Mouse (Mus musculus) limb, embryonic 13.5 days (tissue): ENCODE measurements around the gene Tro. TPM values are rescaled to one million over a fixed set of nuclear protein-coding genes. Genes with fewer than 3 reads are reported as not detected.
A peak's percentile ranks its signal among the peaks of the same experiment; 100 is the strongest.

Source experiments
- ATAC-seq: fragments of 200-750 bp; cut with Nextera tagmentation; 2 replicates; pipeline ENCODE4 v1.8.0; 2017; ENCODE audit warnings: low read depth, moderate number of reproducible peaks, moderate TSS enrichment; ENCODE audit not compliant: low FRiP score
- H3K27ac ChIP-seq: fragments of 300-500 bp; sonication (generic); 2 replicates; pipeline ENCODE4 v1.5.1; 2015; ENCODE audit warnings: inconsistent platforms, mild to moderate bottlenecking, moderate library complexity
- H3K27me3 ChIP-seq: fragments of 300-500 bp; sonication (generic); 2 replicates; pipeline ENCODE4 v1.6.1; 2015; ENCODE audit warnings: mild to moderate bottlenecking, inconsistent platforms
- H3K36me3 ChIP-seq: fragments of 300-500 bp; sonication (generic); 2 replicates; pipeline ENCODE4 v1.6.1; 2015; ENCODE audit warnings: inconsistent platforms, mild to moderate bottlenecking, moderate library complexity
- H3K4me1 ChIP-seq: fragments of 300-500 bp; sonication (generic); 2 replicates; pipeline ENCODE4 v1.6.1; 2015; ENCODE audit warnings: inconsistent platforms
- H3K4me2 ChIP-seq: fragments of 300-500 bp; sonication (generic); replicated peaks from 2 replicates; pipeline ENCODE4 v1.6.1; 2015; ENCODE audit warnings: inconsistent platforms, mild to moderate bottlenecking, moderate library complexity
- H3K4me3 ChIP-seq: fragments of 300-500 bp; sonication (generic); 2 replicates; pipeline ENCODE4 v1.5.1; 2015; ENCODE audit warnings: moderate library complexity, mild to moderate bottlenecking, inconsistent platforms
- H3K9ac ChIP-seq: fragments of 300-500 bp; sonication (generic); 2 replicates; pipeline ENCODE4 v1.6.1; 2015; ENCODE audit warnings: mild to moderate bottlenecking, inconsistent platforms
- H3K9me3 ChIP-seq: fragments of 300-500 bp; sonication (generic); 2 replicates; pipeline ENCODE4 v1.6.1; 2016; ENCODE audit warnings: inconsistent platforms
- WGBS: fragments of 180-500 bp; shearing (Covaris S2); methylation state at CpG from one replicate; pipeline ENCODE4 v1.1.7; 2015; 5-methylcytosine and 5-hydroxymethylcytosine counted together
- polyA plus RNA-seq: library from polyadenylated mRNA; unstranded; fragments of >200 nt; fragmentation: Nextera tagmentation; extraction: Ambion mirVana; gene quantifications from 2 replicates; pipeline ENCODE4 v1.2.1, GENCODE M21; 2015

The Tro gene
- 33.6 and 39.6 TPM in 2 replicates for polyA plus RNA-seq

GRCm38 (mm10) chrX:150656908-150657796 is at the start of gene Tro:
Gene Tro (minus strand): TSS chrX:150657583.
- 23% methylated on average over 37 of the region's 37 CpGs for WGBS
- Histone ChIP-seq H3K27ac (peak within 1 kb of the TSS; percentile 69; the same call in 1 of the 2 replicates), H3K9me3 (no peaks in the 10 kb centered on the region), H3K9ac (peak within 1 kb of the TSS; percentile 64), H3K36me3 (peaks cover 22% of the 10 kb centered on the region), H3K27me3 (0 out of 2 replicates have a peak, but pooled peaks cover 3% of the 10 kb centered on the region), H3K4me3 (peak within 1 kb of the TSS; percentile 55), H3K4me2 (peak within 1 kb of the TSS; percentile 57), H3K4me1 (no peaks in the 10 kb centered on the region)
- ATAC-seq, result peak; percentile 94

GRCm38 (mm10) chrX:150677505-150677904 is 20.1 kb upstream of the Tro start:
- H3K4me1 ChIP-seq, result no peaks in the 10 kb centered on the region
- H3K4me3 ChIP-seq, result no peak overlapping the region
- H3K9me3 ChIP-seq, result no peaks in the 10 kb centered on the region
- ATAC-seq, result no peak
- H3K4me2 ChIP-seq, result no peak overlapping the region
- H3K27ac ChIP-seq, result no peak overlapping the region
- 0 out of 2 replicates have a peak, but pooled peaks cover 3% of the 10 kb centered on the region for H3K27me3 ChIP-seq
- no peak overlapping the region for H3K9ac ChIP-seq
- WGBS, result 59% methylated on average over 1 of the region's 1 CpGs
- H3K36me3 ChIP-seq, result no peaks in the 10 kb centered on the region

- no peaks in the 10 kb centered on the region for H3K9me3 ChIP-seq
- no peaks in the 10 kb centered on the region for H3K4me1 ChIP-seq
- H3K4me2 ChIP-seq, result no peak overlapping the region
- H3K27me3 ChIP-seq, result 0 out of 2 replicates have a peak, but pooled peaks cover 3% of the 10 kb centered on the region
- H3K36me3 ChIP-seq, result no peaks in the 10 kb centered on the region
- 42% methylated on average over 4 of the region's 4 CpGs for WGBS
- no peak overlapping the region for H3K27ac ChIP-seq
- H3K9ac ChIP-seq, result no peak overlapping the region
- no peak overlapping the region for H3K4me3 ChIP-seq
- no peak for ATAC-seq
These were observed 5.4 kb upstream of the Tro start for GRCm38 (mm10) chrX:150662809-150663208.

- 41% methylated on average over 3 of the region's 3 CpGs for WGBS
- no peak for ATAC-seq
- H3K4me3 ChIP-seq, result peak overlapping the region; percentile 55
These were observed 375 bp upstream of the Tro start for GRCm38 (mm10) chrX:150657797-150658118.

GRCm38 (mm10) chrX:150656122-150656907 is 1.1 kb downstream of the Tro start:
- WGBS, result 32% methylated on average over 31 of the region's 44 CpGs
- Histone ChIP-seq H3K4me3 (peak overlapping the region; percentile 55), H3K36me3 (peaks cover 22% of the 10 kb centered on the region), H3K4me2 (peak overlapping the region; percentile 57), H3K9ac (peak overlapping the region; percentile 64), H3K27ac (peak overlapping the region; percentile 69; the same call in 1 of the 2 replicates), H3K9me3 (no peaks in the 10 kb centered on the region), H3K27me3 (0 out of 2 replicates have a peak, but pooled peaks cover 3% of the 10 kb centered on the region), H3K4me1 (no peaks in the 10 kb centered on the region)
- peak; percentile 58; the same call in 1 of the 2 replicates for ATAC-seq

More at GRCm38 (mm10) chrX:150657797-150658118, 375 bp upstream of the Tro start:
- Histone ChIP-seq H3K27ac (no peak overlapping the region), H3K9ac (no peak overlapping the region), H3K27me3 (0 out of 2 replicates have a peak, but pooled peaks cover 3% of the 10 kb centered on the region), H3K9me3 (no peaks in the 10 kb centered on the region), H3K4me1 (no peaks in the 10 kb centered on the region), H3K4me2 (peak overlapping the region; percentile 57), H3K36me3 (peaks cover 18% of the 10 kb centered on the region)

- WGBS, result 63% methylated on average over 1 of the region's 1 CpGs
- H3K4me2 ChIP-seq, result no peak overlapping the region
- no peaks in the 10 kb centered on the region for H3K9me3 ChIP-seq
- H3K9ac ChIP-seq, result no peak overlapping the region
- no peak overlapping the region for H3K27ac ChIP-seq
- no peaks in the 10 kb centered on the region for H3K4me1 ChIP-seq
- no peaks in the 10 kb centered on the region for H3K27me3 ChIP-seq
- no peak for ATAC-seq
- no peaks in the 10 kb centered on the region for H3K36me3 ChIP-seq
- H3K4me3 ChIP-seq, result no peak overlapping the region
These were observed 21.0 kb downstream of the Tro start for GRCm38 (mm10) chrX:150636421-150636820.

- Histone ChIP-seq H3K4me1 (no peaks in the 10 kb centered on the region), H3K9me3 (no peaks in the 10 kb centered on the region), H3K27me3 (no peaks in the 10 kb centered on the region; the same call in 1 of the 2 replicates), H3K36me3 (no peaks in the 10 kb centered on the region), H3K27ac (no peak overlapping the region), H3K9ac (no peak overlapping the region), H3K4me2 (no peak overlapping the region), H3K4me3 (no peak overlapping the region)
- no peak for ATAC-seq
- 87% methylated on average over 2 of the region's 2 CpGs for WGBS
These were observed 58.5 kb downstream of the Tro start for GRCm38 (mm10) chrX:150598882-150599281.

Other genes starting within 250 kb of the Tro start
- 42.3 and 46.4 TPM in 2 replicates for gene Tmem29, start 198.4 kb downstream of the Tro start, polyA plus RNA-seq
- gene Alas2, start 110.2 kb downstream of the Tro start, polyA plus RNA-seq, result 45.8 and 48.7 TPM in 2 replicates
- 5.4 and 6.5 TPM in 2 replicates for gene Pfkfb1, start 69.4 kb downstream of the Tro start, polyA plus RNA-seq
- gene Apex2, start 67.7 kb downstream of the Tro start, polyA plus RNA-seq, result 26.7 and 27.4 TPM in 2 replicates
- 816 and 832 TPM in 2 replicates for gene Maged2, start 156.8 kb upstream of the Tro start, polyA plus RNA-seq